Mouse (Mus musculus) CD4-positive, CD25-positive, alpha-beta regulatory T cell (primary cell): ENCODE measurements around the gene Adad2. TPM values are rescaled to one million over a fixed set of nuclear protein-coding genes. Genes with fewer than 3 reads are reported as not detected.

Experiments
- polyA plus RNA-seq: library from polyadenylated mRNA; unstranded; fragments of 100-300 nt; shearing (Covaris generic); gene quantifications from one replicate; pipeline ENCODE4 v1.2.1, GENCODE M21; 2017

Adad2 gene
- polyA plus RNA-seq = not detected

DNA sequence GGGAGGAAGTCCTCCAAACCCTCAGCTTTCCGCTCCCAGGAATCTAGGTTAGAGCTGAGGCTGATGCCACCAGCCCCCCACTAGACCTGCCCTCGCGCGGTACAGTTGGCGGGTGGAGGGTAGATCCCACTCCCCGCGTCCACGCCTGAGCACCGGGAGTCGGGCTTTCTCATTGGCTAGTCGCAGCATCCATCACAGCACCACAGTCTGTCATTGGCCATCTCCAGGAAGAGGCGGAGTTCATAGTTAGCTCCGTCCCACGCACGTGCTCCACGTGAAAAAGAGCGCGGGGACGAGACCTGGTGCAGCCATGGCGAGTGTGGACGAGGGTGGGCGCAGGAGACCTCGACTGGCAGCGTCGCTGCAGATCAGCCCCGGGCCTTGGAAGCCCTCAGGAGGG, at the start of gene Adad2:
Adad2 (plus strand) TSS at position 277 of the 400 bp plus-strand sequence.

DNA sequence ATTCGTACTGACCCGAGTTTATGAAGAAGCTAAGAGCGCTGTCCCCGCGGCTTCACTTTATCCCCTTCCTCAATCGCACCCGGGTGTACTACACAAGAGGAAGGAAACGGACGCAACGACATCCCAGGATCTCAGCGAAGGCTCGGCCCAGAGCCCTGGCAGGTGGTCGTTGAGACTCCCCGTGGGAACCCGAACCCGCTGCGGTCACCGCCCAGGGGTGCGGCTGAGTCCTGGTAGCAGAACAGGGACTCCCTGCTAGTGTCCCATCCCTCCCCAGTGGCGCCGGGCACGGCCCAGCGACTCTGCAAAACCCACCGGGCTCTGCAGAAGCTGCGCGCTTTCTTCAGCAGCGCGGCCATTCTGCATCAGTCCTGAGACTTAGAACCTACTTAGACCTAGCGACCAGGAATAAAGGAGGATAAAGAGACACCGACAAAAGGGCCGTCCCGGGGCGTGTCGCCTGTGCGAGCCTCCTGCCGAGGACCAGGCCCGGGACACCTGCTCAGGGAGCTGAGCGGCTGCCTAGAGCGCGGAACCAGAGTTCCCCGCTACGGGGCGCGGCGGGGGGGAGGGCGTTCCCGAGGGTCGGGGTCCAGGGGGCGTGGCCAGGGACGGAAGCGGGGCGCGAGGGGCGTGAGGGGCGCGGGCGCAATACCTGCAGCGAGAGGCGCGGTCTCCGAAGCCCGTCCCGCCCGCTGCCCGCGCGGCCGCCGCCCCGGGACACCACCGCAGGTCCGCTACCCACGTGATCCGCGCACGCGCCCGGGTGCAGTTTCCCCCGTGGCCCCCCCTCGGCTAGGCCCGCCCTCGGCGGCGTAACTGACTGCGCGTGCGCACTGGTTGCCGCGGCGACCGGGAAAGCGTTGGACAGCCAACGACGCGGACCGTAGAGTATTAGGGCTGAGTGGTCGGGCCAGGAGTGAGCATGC, 37.8 kb upstream of the Adad2 start, which contains the start of the genes Hsdl1 and Dnaaf1:
Hsdl1 (minus strand) TSS at position 747 of the 929 bp plus-strand sequence.
Dnaaf1 (plus strand) TSS at position 799 of the 929 bp plus-strand sequence.

DNA sequence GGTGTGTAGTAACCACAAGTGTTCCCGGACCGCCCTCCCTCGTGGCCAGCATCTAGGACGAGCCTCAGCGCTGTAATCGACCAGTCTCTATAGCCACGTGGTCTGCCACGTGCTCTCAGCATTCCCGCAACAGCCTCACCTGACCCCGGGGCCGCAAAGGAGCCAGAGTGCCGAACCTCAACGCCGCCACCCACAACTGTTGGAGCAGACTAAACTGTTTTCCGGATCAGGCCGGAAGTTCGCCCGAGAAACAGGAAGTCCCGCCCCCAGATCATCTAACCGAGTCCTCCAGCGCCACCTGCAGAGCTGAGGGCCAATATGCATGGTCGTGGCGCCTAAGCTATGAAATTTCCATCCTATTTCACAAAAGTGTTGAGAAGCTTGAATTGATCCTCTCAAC, 7.6 kb upstream of the Adad2 start, which contains the start of gene Taf1c:
Taf1c (minus strand) TSS at position 227 of the 400 bp plus-strand sequence.

DNA sequence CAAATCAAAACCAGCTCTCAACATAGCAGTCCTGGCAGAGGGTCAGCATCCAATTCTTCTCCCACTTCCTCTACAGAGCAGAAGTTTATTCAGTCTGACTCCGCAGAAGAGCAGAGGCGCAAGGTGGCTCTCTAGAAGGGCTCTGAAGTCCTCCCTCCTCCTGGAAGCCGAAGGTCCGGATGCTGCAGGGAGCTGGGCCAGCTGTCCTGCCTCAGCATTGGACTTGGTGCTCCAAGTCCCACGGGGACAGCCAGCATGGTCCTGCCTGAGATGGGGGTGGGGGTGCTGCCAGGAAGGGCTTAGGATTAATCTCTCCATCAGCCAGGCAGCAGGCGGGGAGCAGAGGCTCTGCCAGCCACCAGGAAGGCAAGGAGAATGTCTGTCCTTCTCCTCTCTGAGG, 22.8 kb downstream of the Adad2 start, which contains the start of gene Kcng4:
Kcng4 (minus strand) TSS at position 303 of the 400 bp plus-strand sequence.

Other genes with a start within 250 kb of the Adad2 start
- 32.5 TPM for gene Mlycd, start 217.9 kb upstream of the Adad2 start, polyA plus RNA-seq
- 35.2 TPM for gene Osgin1, start 178.6 kb upstream of the Adad2 start, polyA plus RNA-seq
- gene Necab2, start 166.0 kb upstream of the Adad2 start, polyA plus RNA-seq = not detected
- gene Slc38a8, start 111.0 kb upstream of the Adad2 start, polyA plus RNA-seq = not detected
- gene Mbtps1, start 54.0 kb upstream of the Adad2 start, polyA plus RNA-seq = 85.7 TPM
- 141 TPM for gene Hsdl1, start 37.6 kb upstream of the Adad2 start, polyA plus RNA-seq
- gene Dnaaf1, start 37.5 kb upstream of the Adad2 start, polyA plus RNA-seq = not detected
- gene Taf1c, start 7.5 kb upstream of the Adad2 start, polyA plus RNA-seq = 31.5 TPM
- gene Kcng4, start 22.9 kb downstream of the Adad2 start, polyA plus RNA-seq = not detected
- gene Wfdc1, start 53.6 kb downstream of the Adad2 start, polyA plus RNA-seq = not detected
- gene Atp2c2, start 87.3 kb downstream of the Adad2 start, polyA plus RNA-seq = not detected
- gene Tldc1, start 165.7 kb downstream of the Adad2 start, polyA plus RNA-seq = 11.0 TPM
- gene Cotl1, start 227.8 kb downstream of the Adad2 start, polyA plus RNA-seq = 400 TPM
- 26.5 TPM for gene Klhl36, start 249.5 kb downstream of the Adad2 start, polyA plus RNA-seq